Mouse (Mus musculus) MEL (cell line): Measurements from ENCODE around the gene Wipf3. TPM values are rescaled to one million over a fixed set of nuclear protein-coding genes. Genes with fewer than 3 reads are reported as not detected.

Experiments
- DNase-seq: peaks from one replicate; pipeline ENCODE4 v3.0.0; 2011; ENCODE audit warnings: low read depth, low spot score
- H3K27ac ChIP-seq: 2 replicates; pipeline ENCODE4 v1.5.1; 2012; ENCODE audit warnings: low read depth, mild to moderate bottlenecking, control low read depth, low read length, moderate library complexity; ENCODE audit not compliant: control insufficient read depth
- H3K27me3 ChIP-seq, 2 experiments: fragments of 150-350 bp in 1 of 2; sonication (generic) in 1 of 2; 2 replicates each; pipeline ENCODE4 v1.6.1; 2012; ENCODE audit warnings: low read length in 2 of 2, mild to moderate bottlenecking in 2 of 2, improper control_type of control experiment in 1 of 2, moderate library complexity in 1 of 2; ENCODE audit not compliant: insufficient read depth in 2 of 2, control insufficient read depth in 1 of 2
- H3K36me3 ChIP-seq, 2 experiments: 2 replicates each; pipeline ENCODE4 v1.6.1; 2012 to 2014; ENCODE audit warnings: low read length in 2 of 2, improper control_type of control experiment in 1 of 2, inconsistent platforms in 1 of 2, mild to moderate bottlenecking in 1 of 2; ENCODE audit not compliant: insufficient read depth in 2 of 2, control insufficient read depth in 1 of 2
- H3K4me1 ChIP-seq, 2 experiments: fragments of 150-350 bp in 1 of 2; sonication (generic) in 1 of 2; 2 replicates each; pipeline ENCODE4 v1.6.1; 2012; ENCODE audit warnings: low read length in 2 of 2, improper control_type of control experiment in 1 of 2, mild to moderate bottlenecking in 1 of 2; ENCODE audit not compliant: insufficient read depth in 2 of 2, control insufficient read depth in 1 of 2
- H3K4me3 ChIP-seq, 2 experiments: fragments of 150-350 bp in 1 of 2; sonication (generic) in 1 of 2; 2 replicates each; pipeline ENCODE4 v1.5.1; 2012; ENCODE audit warnings: low read depth in 2 of 2, low read length in 2 of 2, mild to moderate bottlenecking in 2 of 2, moderate library complexity in 2 of 2, control low read depth in 1 of 2, improper control_type of control experiment in 1 of 2; ENCODE audit not compliant: control insufficient read depth in 1 of 2, insufficient read depth in 1 of 2
- H3K79me2 ChIP-seq: 2 replicates; pipeline ENCODE4 v1.6.1; 2012; ENCODE audit warnings: mild to moderate bottlenecking, low read length, moderate library complexity; ENCODE audit not compliant: control insufficient read depth, poor library complexity, insufficient read depth
- H3K9ac ChIP-seq: 2 replicates; pipeline ENCODE4 v1.6.1; 2012; ENCODE audit warnings: low read depth, mild to moderate bottlenecking, control low read depth, low read length, moderate library complexity; ENCODE audit not compliant: control insufficient read depth, poor library complexity, severe bottlenecking
- H3K9me3 ChIP-seq: fragments of 150-350 bp; sonication (generic); replicated peaks from 2 replicates; pipeline ENCODE4 v1.6.1; 2012; ENCODE audit warnings: mild to moderate bottlenecking, low read length, improper control_type of control experiment, moderate library complexity; ENCODE audit not compliant: insufficient read depth
- CHD2 ChIP-seq: IDR thresholded peaks from 2 replicates; pipeline ENCODE4 v1.6.1; 2011; ENCODE audit warnings: low read length, improper control_type of control experiment
- ETS1 ChIP-seq: IDR thresholded peaks from 2 replicates; pipeline ENCODE4 v1.6.1; 2012; ENCODE audit warnings: low read depth, mild to moderate bottlenecking, inconsistent platforms, low read length, improper control_type of control experiment, moderate library complexity
- NELFE ChIP-seq: IDR thresholded peaks from 2 replicates; pipeline ENCODE4 v1.6.1; 2011; ENCODE audit warnings: low read depth, low read length, improper control_type of control experiment
- POLR2AphosphoS5 ChIP-seq: IDR thresholded peaks from 2 replicates; pipeline ENCODE4 v1.6.1; 2012; ENCODE audit warnings: low read depth, borderline replicate concordance, mild to moderate bottlenecking, inconsistent platforms, low read length, moderate library complexity, mixed read lengths
- RAD21 ChIP-seq: IDR thresholded peaks from 2 replicates; pipeline ENCODE4 v1.6.1; 2011; ENCODE audit warnings: mild to moderate bottlenecking, low read depth, low read length, improper control_type of control experiment
- TCF12 ChIP-seq: IDR thresholded peaks from 2 replicates; pipeline ENCODE4 v1.6.1; 2014; ENCODE audit warnings: low read depth, mild to moderate bottlenecking, inconsistent platforms, low read length, improper control_type of control experiment, moderate library complexity
- UBTF ChIP-seq: IDR thresholded peaks from 2 replicates; pipeline ENCODE4 v1.6.1; 2012; ENCODE audit warnings: low read depth, mild to moderate bottlenecking, inconsistent platforms, low read length, improper control_type of control experiment, moderate library complexity, borderline replicate concordance; ENCODE audit not compliant: insufficient read depth
- ZC3H11A ChIP-seq: IDR thresholded peaks from 2 replicates; pipeline ENCODE4 v1.6.1; 2012; ENCODE audit warnings: low read depth, mild to moderate bottlenecking, inconsistent platforms, low read length, improper control_type of control experiment
- ZNF384 ChIP-seq: IDR thresholded peaks from 2 replicates; pipeline ENCODE4 v1.6.1; 2012; ENCODE audit warnings: low read depth, mild to moderate bottlenecking, inconsistent platforms, low read length, improper control_type of control experiment
- polyA plus RNA-seq, 2 experiments: library from polyadenylated mRNA; stranded (reverse) in 1 of 2; unstranded in 1 of 2; fragments of >175 nt in 1 of 2; fragments of >200 nt in 1 of 2; gene quantifications; 2 replicates each; pipeline versions ENCODE4 v1.2.1 to v1.2.4; 2012; ENCODE audit warnings: low replicate concordance in 2 of 2, low read depth in 1 of 2; ENCODE audit not compliant: insufficient read length in 2 of 2, insufficient read depth in 1 of 2, missing spikeins in 1 of 2
- total RNA-seq: library from RNA; depleted of rRNA; stranded (reverse); fragments of 300-350 nt; gene quantifications from 2 replicates; pipeline ENCODE4 v1.2.3, GENCODE M21; 2012

Gene Wipf3
- total and polyA plus RNA-seq, 3 experiments = not detected

DNA sequence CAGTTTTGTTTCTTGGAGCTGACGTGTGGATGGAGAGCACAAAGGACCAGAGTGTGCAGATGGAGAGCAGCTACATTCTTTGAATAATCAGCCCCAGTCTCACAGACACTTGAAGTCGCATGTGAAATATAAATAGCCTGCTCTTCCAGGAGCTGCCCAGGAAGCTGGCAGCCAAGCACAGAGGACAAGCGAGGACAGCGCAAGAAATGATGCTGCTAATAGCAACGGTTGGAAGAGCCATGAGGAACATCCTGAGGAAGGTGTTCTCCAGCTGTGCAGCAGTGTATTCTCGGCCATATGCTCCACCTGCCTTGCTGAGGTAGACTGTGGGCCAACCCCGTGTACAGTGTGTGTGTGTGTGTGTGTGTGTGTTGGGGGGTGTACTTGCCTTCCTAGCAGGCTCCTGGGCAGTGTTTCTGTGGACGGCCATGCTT is 101.7 kb downstream of the Wipf3 start:
- H3K27me3 ChIP-seq = no peaks in the 10 kb centered on the region; a peak in 1 of 4 replicates
- TF ChIP-seq POLR2AphosphoS5 = no peak
- TF ChIP-seq UBTF = no peak
- no peak for TF ChIP-seq TCF12
- no peak for TF ChIP-seq RAD21
- TF ChIP-seq CHD2 = no peak
- TF ChIP-seq, all 39 proteins: peak for 0
- H3K9me3 ChIP-seq = no peaks in the 10 kb centered on the region
- no peak overlapping the region for H3K4me3 ChIP-seq
- peaks cover 0 to 10% of the 10 kb centered on the region in 2 experiments; a peak in 2 of 4 replicates for H3K36me3 ChIP-seq
- no peak overlapping the region for H3K9ac ChIP-seq
- peaks cover 0 to 13% of the 10 kb centered on the region in 2 experiments; a peak in 3 of 4 replicates for H3K4me1 ChIP-seq
- no peak overlapping the region for H3K27ac ChIP-seq
- no peaks in the 10 kb centered on the region for H3K79me2 ChIP-seq
- no peak for DNase-seq

DNA sequence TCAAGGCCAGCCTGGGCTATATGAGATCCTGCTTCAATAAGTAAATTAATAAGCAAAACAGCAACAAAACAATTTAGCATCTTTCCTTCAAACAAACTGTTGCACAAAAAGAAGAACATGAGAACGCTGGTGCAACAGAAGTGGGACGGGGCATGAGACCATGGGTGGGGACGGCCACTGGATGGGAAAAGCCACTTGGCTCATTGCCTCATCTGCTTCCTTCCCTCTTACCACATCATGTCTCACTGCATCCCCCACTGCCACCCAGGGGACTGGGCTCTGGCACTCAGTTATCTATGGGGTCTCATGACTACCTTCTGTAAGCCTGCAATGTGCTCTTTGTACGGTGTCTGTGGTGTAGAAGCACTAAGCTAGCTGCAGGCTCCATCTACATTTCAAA is 106.1 kb downstream of the Wipf3 start:
- no peak overlapping the region for H3K4me3 ChIP-seq
- TF ChIP-seq RAD21 = no peak
- TF ChIP-seq ETS1 = no peak
- TF ChIP-seq NELFE = no peak
- H3K9me3 ChIP-seq = no peaks in the 10 kb centered on the region
- H3K9ac ChIP-seq = no peak overlapping the region
- peaks cover 0 to 3% of the 10 kb centered on the region in 2 experiments; a peak in 2 of 4 replicates for H3K27me3 ChIP-seq
- H3K79me2 ChIP-seq = no peaks in the 10 kb centered on the region
- H3K4me1 ChIP-seq = no peaks in the 10 kb centered on the region
- H3K27ac ChIP-seq = no peak overlapping the region
- no peak for DNase-seq
- no peaks in the 10 kb centered on the region for H3K36me3 ChIP-seq

DNA sequence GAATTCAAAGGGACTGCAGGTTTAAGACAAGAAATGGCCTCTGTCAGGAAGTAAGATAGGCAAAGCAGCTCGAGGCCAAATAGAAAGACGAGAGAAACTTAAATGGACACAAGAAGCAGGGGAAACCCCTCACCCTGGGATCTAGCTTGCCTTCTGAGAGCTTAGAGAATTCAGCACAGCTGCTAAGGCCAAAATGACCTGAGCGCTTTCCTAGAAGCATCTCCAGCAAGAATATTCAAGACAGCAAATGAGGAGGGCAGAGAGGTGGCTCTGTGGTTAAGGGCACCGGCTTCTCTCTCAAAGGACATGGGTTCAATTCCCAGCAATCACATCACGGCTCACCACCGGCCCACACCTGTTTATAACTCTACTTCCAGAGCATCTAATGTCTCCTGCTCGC is 107.7 kb downstream of the Wipf3 start:
- H3K36me3 ChIP-seq = no peaks in the 10 kb centered on the region
- H3K4me3 ChIP-seq = no peak overlapping the region
- no peak overlapping the region for H3K27ac ChIP-seq
- TF ChIP-seq ZC3H11A (no peak), ZNF384 (no peak)
- TF ChIP-seq, all 39 proteins: peak for 0
- DNase-seq = no peak
- H3K27me3 ChIP-seq = peaks cover 0 to 4% of the 10 kb centered on the region in 2 experiments; a peak in 2 of 4 replicates
- H3K79me2 ChIP-seq = no peaks in the 10 kb centered on the region
- H3K4me1 ChIP-seq = no peaks in the 10 kb centered on the region
- H3K9ac ChIP-seq = no peak overlapping the region
- no peaks in the 10 kb centered on the region for H3K9me3 ChIP-seq
